Mouse (Mus musculus): ENCODE measurements at regions not wholly inside any gene's neighbourhood (a gene's known extent, or its start where the extent isn't known, plus 50 kb on each side); places are given as distances from the start of the nearest gene placed in this dataset.
"Not testable (repeated sequence)": the region's sequence is repeated elsewhere in the genome, so short reads cannot be mapped to it uniquely, and the experiment has no call there.

DNA sequence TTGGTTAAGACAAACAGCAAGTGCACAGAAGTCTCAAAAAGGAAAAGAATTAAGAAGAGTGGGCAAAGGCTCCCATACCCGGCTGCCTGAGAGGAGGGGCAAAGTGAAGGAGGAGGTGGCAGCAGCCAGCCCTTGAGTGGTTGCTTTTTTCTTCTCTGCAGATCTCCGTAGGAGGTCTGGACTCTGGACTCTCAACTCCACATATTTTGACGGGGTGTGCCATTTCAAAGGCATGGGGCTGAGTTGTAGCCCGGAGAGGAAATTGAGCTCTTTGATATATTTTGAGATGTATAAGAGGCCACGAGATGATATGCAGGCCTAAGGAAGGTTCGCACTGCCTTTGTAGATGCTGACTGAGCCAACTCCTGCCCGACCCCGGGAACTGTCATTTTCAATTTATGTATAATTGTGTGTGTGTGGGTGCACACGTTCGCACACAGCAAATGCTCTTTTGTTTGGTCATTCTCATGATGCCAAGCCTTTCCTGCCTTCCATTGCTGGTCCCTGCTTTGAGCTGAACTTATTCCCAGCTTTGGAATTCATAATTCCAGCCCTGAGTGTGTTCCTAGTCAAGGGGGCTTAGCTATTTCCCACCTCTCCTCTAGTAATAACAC is 56.4 kb downstream of the Cxcr4 start:
- no peak for DNase-seq

DNA sequence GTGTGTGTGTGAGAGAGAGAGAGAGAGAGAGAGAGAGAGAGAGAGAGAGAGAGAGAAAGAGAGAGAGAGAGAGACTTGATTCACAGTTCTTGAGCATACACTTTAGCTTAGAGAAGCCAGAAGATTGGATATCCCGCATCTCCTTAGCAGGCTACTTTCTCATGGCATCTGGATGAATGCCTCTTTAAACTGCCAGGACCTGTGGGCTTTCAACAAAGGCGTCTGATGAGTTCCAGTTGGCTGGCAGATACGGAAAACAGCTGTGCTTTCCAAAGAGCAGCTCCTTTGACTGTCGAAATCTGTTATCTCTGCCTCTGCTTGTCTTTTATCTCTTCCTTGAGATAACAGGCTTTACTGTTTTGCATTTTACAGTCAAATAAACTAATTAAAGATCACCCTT is 59.5 kb downstream of the Cxcr4 start:
- no peak for DNase-seq

DNA sequence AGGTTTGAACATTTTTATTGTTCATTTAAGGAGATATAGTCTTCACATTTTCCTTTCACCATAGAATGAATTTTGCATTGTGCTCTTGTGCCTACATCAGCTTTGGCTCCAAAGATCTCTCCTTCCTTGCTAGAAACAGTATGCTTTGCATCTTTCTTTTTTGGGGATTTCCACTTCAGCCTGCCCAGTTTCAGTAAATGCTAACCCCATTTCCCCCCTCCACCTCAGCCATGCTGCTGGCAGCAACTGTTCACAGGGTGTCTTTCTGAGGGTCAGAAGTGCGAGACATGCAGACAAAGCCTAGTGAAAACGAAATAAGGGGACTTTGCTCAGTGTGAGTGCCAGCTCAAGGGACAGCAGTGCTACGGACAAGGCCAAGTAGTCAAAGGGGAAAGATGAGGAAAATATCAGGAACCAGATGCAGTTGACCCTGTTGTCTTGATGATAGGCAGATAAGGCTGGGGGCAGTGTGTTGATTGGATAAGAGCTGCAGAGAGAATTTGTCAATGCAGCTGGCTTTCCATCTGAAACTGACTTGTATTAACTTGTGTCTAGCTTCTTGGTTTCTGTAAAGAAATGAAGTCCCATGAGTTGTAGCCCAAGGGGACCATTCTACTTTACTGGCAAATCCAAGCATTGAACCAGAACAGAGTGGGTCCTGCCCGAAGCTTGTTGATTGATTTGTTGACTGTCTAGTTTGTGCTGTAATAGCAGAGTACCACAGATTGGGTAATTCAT is 62.1 kb downstream of the Cxcr4 start:
- DNase-seq = no peak

DNA sequence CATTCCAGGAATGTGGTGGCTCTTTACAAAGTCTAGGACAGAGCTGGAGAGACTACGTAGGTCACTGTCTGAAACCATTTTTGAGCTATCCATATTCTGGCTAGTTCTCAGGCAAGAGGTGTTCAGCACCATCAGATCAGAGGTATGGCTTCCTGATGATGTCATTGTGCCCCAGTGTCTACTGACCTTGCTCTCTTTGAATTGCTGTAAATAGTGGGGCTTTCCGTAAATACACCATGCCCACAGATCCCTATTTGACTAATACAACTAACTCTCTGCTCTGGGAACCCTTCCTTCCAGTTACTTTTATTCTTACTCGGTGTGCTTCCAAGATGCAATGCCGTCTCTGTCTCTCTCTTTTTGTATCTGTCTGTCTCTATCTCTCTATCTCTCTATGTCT is 72.9 kb downstream of the Cxcr4 start:
- no peak for DNase-seq

DNA sequence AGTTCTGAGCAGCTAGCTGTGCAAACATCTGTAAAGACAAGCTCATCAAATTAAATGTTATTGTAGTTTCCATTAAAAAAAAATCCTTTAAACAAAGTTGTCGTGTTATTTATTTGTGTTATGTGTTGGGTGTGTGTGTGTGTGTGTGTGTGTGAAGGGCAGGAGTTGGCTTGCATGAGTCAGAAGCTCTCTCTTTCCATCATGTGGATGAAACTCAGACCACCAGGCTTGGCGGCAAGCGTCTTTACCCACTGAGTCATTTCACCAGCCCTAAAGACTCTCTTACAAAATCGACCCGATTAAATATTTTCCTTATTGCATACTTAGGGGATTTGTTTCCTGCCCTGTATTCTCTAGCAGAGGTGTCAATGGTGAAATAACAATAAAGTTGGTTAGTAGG is 73.6 kb downstream of the Cxcr4 start:
- DNase-seq = no peak

DNA sequence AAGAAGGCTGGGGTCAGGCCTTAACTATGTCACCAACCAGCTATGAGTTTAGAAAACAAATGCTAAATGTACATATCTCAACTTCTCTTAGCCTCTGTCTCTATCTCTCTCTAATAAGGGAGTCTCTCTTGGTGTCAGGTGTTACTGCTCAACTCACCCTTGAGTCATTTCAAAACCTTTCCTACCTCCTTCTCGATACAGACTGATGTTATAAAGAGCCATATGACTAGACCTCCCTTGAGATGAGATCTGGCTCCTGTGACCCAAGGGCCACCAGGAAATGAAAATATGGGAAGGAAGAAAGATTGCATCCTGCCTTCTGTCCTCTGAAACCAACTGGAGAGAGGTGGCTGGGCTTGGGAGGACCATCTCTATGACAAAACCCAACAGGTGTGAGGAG is 74.7 kb downstream of the Cxcr4 start:
- no peak for DNase-seq

DNA sequence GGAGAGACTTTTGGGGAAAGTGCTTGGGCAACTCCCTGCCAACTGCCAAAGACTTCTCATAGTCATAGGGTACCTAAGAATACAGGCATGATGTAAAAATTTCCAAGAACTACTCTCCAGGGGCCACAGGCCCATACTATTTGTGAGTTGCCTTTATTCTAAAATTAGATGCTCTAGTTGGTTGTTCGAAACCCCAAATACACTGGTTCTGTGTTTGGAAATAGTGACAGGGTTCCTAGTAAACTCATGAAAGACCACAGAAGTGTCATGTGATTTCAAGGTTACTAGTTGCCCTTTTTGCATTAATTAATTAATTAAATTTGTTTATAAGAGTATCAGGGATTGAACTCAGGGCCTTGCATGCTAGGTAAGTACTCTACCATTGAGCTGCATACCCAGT is 77.8 kb downstream of the Cxcr4 start:
- no peak for DNase-seq

DNA sequence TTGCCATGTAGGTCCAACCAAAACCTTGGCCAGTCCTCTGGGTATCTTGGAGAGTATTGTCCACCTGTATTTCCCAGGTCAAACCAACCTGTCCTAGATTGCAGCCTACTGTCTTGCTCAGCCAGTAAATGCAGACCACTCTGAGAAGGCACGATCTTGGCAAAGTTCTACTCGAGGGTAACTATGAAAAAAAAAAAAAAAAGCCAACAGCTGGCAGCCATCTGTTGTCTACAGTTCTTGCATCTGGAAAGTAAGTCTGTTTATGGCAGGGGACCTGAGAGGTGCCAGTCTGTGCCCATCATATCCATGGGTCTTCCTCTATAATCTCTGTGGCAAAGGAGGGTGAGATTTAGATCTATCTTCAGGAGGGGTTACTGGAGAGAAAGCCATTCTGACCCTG is 78.2 kb downstream of the Cxcr4 start:
- no peak for DNase-seq

DNA sequence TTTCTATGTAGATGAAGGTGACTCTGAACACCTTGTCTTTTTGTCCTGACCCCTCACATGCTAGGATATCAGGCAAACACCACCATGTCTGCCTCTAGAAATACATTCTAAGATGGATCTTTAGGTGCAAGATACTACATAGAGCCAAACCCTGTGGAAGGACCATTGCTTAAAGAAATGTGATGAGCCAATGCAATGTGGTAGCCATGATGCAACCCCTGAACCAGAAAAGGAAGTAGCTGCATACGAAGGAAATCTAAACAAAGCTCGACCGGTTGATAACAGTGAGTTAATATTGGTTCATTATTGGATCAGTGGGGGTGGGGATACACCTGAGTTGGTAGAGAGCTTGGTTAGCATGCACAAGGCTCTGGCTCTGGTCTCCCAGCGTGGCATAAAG is 78.9 kb downstream of the Cxcr4 start:
- DNase-seq = no peak

DNA sequence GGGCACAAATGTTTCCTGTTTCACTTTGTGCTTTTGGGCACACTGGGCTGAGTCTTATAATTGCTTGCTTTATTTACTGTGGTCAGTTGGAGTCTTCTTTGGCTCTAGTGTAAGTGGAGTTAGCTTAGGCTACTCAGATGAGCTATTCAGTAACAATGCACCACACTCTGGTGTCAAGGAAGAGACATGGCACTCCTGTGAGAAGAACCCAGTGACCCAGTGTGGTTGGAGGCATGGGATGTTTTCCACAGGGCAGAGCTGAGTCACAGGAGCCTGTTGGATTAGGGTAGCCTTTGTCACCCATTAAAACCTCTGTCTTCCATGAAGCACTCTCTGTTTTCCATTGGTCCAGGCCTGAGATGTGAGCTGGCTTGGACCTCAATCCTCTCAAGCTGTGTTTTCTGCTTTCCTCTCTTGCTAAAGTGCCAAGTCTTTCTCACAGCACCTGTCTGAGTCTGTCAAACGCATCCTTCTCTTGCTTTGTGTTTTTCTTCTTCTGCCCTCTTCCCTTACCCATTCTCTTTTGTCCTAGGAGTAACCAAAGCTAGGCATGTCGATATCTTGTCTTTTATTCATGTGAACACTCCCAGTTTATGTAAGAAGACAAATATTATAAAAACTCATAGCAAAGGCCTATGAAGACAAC is 83.2 kb downstream of the Cxcr4 start:
- no peak for DNase-seq

DNA sequence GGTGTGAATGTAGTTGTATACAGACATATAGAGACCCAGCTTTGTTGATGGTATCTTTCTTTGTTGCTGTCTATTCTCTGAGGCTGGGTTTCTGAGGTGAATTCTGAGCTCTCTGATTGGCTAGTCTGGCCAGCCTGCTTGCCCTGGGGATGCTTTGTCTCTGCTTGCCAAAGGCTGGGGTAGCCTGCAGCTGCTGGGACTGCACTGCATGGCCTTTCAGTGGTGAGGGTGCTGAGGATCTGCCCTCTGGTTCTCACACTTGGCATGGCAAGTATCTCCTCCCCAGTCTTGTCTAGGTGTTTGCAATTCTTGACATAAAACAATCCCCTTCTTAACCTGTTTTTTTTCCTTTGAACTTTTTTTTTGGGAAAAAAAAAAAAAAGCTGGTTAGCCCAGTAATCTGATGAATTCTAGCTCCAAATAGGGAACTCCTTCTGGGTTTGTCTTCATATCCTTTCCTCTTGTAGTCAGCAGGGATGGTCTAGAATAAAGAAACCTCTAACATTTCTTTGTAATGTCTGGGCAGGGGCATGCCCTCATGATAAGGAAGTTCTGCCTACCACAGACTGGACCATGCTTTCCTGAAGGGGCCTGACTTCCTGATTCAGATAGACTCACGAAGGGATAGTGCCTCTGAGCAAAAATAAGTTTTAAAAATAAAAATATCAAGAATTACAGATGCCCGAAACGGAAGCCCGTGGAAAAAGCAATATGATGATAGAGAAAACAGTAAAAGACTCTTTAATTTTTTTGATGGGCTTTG is 85.4 kb downstream of the Cxcr4 start:
- DNase-seq = no peak

DNA sequence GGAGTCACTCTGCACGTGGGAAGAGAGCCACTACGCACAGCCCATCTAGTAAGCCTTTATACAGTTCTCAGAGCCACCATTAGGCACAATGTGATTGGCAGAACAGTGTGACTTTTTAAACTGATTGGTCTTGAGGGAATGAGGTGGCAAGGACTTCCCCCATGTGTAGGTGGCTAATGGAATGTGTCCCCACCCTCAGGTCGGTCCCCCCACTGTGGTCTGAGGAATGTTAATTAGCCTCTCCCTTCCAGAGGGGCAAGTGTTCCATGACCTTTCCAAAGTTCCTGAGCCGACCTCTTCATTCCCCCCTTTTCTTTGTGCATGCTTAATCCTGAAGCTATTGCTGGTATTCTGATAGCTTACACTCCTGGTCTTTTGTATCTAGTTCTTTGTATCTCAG is 87.2 kb upstream of the Dars start:
- no peak for DNase-seq

DNA sequence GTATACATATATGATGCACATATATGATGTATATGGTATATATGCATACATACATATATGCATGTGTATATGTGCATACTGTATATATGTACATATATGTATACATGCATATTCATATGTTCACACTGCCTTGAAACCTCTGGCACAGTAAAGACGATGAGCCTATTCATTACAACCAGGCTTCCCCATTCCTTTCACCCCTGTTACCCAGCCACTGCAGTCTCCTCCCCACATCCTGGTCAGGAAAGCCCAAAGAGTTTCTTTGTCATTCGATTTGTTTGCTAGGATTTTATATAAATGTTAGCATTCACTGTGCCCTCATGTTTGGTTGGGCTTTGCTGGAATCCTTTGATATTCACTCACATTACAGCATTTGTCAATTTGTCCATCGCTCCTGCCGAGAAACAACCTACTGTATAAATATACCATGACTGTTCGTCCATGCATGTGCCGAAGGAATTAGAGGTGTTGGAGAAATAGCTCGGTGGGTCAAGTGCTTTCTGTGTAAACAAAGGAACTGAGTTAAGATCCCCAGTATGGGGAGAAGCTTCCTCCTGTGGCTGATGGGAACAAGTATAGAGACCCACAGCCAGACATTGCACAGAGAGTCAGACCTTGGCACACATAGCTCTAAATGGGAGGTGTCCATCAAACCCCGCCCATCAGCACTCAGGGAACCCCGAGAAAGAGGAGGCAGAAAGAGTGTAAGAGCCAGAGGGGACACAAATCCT is 81.0 kb upstream of the Dars start:
- DNase-seq = no peak

DNA sequence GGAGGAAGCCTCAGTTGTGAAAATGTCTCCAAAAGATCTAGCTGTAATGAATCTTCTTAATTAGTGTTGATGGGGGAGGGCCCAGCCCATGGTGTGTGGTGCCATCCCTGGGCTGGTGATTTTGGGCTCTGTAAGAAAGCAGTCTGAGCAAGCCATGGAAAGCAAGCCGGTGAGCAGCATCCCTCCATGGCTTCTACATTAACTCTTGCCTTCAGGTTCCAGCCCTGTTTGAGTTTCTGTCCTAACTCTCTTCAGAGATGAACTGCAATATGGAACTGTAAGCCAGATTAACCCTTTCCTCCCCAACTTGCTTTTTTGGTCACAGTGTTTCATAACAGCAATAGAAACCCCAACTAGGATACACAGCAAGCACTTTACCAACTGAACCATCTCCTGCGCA is 75.1 kb upstream of the Dars start:
- DNase-seq = no peak

DNA sequence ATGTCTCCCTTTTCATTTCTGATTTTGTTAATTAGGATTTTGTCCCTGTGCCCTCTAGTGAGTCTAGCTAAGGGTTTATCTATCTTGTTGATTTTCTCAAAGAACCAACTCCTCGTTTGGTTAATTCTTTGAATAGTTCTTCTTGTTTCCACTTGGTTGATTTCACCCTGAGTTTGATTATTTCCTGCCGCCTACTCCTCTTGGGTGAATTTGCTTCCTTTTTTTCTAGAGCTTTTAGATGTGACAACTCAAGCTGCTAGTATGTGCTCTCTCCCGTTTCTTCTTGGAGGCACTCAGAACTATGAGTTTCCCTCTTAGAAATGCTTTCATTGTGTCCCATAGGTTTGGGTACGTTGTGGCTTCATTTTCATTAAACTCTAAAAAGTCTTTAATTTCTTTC is 70.0 kb upstream of the Dars start:
- not testable (repeated sequence) for DNase-seq

DNA sequence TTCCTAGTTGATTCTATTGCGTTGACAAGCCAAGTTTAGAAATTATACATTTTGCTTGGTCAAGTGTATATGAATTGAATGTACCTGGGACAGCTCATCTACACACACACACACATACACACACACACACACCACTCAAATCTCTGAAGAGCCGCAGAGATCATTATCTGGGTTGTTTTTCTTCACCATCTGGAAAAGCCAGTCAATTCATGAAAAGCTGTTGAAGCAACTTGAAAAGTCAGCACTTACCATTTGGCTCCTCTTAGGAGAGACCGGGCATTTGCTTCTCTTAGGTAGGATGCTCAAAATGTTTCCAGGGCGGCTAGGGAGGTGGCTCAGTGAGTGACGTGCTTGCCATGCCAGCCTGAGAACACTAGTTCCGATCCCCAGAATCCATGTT is 61.2 kb upstream of the Dars start:
- no peak for DNase-seq

DNA sequence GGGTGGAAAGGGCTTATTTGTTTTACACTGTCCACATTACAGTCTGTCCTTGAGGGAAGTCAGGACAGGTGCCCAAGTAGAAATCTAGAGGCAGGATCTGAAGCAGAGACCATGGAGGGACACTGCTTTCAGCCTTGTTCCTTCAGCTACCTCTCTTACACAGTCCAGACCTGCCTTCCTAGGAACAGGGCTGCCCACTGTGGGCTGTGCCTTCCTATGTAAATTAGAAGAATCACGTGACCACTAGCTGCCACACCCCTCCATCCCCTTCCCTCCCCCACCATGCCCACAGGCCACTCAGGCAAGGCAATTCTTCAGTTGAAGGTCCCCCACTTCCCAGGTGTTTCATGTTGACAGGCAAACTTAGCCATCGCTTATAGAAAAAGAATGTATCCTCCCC is 60.5 kb upstream of the Dars start:
- no peak for DNase-seq

DNA sequence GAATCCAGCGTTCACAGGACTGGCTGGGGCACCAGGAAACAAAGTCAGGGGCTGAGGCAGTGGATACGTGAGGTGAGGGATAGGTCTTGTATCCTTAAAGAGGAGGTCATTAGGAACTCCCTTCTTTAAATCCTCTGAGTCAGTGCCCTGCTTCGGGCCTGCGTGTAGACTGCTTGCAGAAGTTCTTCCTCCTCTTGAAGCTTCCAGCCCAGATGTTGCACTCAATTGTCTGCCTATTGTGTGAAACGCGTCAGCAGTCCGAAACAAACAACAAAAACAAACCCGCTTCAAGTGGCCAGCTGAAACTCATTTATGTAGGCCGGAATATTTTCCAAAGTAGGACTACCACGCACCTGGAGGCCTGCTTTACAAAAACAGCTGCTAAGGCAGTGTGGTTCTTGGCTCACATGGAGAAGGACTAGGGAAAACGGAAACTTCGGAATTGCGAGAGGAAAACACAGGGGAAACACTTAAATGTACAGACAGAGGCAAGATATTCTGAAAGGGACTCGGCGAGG is 55.6 kb upstream of the Dars start:
- no peak for DNase-seq

DNA sequence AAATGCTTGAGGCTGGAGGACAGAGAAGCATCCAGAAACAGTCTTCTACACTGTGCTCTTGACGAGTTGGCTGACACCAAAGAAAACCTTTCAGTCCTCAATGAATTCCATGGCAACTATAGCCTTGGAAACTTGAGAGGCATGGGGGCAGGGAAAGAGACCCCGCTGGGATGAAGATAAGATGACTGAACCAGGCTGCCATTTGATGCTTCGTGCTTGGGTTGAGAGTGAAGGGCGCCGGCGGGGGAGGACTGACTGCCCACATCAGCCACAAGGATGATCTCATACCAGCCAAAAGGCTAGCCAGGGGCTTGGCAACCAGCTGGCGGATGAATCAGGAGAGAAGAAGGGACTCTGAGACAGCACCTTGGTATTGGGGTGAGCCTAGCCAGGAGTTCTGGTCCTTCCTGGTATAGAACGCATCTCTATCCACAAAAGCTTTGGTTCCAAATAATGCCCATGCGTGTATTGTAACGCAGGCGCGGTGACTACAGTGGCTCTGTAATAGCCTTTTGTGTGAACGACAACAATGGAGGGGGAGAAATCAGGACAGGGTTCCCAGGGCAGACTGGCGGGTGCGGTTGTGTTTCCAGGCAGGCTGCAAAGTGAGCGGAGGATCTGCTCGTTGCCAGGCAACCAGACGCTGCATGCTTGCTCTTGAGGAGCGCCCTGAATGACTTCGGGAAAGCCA is 55.0 kb upstream of the Dars start:
- DNase-seq = peak; percentile 5 to 7

DNA sequence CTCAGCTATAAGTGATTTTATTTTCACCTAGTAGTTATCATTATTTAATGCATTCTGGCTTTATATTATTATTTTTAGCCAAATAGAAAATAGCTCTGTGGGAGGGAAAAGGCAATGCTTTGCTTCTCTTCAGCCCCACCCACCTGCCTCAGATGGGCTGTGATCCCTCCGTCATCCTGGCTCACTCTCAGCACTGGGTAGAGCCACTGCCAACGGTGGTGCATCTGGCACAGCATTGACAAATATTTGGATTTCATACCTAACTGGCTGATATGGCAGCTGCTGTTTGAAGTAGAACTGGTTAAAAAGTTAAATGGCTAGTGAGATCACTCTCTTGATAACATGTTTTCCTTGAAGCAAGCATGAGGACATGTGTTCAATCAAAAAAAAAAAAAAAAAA is 53.6 kb upstream of the Dars start:
- DNase-seq = no peak

DNA sequence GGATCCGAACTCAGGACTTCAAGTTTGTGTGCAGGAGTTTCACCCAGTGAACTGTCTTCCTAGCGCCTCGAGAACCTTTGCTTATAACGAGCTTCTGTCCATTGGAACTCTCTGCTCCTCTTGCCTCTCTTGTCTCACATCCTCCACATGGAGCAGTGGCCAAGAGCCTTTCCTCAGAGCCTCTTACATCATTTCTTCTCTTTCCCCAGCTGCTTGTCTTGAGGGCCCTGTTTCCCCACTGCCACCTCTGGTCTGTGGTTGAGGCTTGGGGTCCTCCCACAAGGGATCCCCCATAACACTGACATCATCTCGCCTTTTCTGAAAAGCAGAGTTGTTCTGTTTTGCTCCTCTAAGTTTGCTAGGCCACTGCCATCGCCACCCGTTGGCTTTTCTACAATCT is 51.9 kb upstream of the Dars start:
- no peak for DNase-seq
